Mouse (Mus musculus): ENCODE results near the gene 2610008E11Rik.
"Not testable (repeated sequence)": the region's sequence is repeated elsewhere in the genome, so short reads cannot be mapped to it uniquely, and the experiment has no call there.

The 2610008E11Rik gene

DNA sequence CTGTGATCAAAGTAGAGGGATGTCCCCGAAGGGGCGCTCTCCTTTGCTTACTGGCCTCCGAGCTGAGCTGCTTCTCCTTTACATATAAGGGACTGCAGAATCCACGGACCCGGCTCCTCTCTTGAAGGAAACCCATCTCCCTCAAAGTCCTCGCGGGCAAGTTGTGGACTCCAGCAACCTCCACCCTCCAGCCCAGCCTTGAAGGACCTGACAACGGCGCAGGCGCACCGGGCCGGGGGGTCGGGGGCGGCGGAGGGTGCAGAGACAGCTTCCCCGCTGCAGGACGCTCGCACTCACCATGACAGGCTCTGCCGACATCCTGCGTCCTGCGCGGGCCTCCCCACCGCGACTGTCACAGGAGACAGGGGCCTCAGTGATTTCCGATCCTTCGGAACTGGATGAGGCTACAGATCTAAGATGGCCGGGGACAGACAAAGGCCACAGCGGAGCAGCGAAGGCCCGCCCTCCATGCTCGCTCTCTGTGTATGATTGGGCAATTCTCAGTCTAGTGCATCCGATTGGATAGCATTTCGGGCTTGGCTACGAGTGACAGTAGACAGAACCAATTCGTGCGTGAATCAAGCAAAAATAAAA, at the start of gene 2610008E11Rik:
Gene 2610008E11Rik (minus strand): TSS at position 440 of the 594 bp plus-strand sequence.
- DNase-seq = peak; percentile 96

DNA sequence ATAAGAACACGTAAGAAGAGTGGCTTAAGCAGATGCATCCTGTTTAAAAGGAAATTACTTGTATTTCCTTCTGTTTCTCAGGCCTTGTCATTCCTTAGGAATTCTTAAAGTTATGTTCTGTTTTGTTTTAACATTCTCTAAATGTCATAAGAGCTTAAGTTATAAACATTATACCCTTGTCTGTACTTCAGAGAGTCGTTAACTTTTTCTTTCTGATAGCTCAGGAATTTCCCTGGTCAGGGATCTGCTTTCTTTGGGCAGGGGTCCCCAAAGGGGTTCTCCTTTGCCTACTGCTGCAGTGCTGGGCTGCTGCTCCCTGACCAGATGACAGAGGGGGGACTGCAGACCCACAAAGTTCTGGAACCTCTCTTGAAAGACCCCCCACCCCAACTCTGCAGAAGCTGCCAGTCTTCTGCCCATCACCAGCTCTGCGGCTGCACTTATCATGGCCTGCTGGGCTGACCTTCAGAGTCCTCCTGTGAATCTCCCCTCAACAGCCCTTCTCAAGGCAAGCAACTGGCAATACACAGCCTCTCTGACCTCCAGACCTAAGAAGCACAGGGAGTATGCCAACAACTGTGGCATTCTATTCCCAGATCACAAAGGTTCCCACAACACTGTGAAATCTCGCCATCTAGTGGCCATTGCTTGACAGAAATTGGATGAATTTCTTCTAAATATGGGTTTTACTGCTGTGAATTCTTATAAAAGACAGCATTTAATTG, 18.9 kb upstream of the 2610008E11Rik start:
- peak; percentile 5 for DNase-seq

DNA sequence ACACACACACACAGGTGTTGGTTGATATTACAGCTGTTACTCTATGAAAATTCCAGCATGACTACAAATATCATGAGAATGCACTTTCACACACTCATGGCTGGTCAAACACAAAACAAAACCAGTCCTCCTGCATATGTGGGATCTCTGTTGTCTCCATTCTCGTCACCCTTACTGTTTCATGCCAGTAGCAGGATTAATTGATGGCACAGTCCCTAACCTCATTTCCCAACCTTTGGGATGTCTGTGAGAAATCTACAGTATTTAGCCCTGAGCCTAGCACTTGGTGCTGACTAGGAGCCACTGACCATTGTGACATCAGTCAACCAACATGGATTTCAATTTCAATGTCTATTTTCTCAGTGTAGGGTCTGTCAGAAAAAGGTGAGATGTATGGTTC, 17.7 kb upstream of the 2610008E11Rik start:
- DNase-seq = no peak

DNA sequence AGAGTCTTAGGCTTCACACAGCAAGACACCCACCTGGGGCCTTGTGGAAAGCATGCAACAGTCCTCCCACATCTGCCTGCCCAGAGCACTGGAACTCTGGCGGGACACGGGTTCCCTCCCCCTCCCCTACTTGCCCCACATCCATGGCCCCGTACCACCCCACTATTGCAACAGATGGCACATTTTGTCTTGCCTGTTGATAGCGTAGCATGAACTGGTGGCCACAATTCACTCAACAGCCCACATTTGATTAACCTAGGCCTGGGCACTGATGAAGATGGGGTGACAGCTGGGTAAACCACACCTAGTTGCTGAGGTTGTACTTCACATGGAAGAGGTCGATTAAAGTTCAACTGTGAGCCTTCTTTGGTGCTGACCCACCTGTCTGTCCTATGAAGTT, 13.1 kb upstream of the 2610008E11Rik start:
- DNase-seq = no peak

DNA sequence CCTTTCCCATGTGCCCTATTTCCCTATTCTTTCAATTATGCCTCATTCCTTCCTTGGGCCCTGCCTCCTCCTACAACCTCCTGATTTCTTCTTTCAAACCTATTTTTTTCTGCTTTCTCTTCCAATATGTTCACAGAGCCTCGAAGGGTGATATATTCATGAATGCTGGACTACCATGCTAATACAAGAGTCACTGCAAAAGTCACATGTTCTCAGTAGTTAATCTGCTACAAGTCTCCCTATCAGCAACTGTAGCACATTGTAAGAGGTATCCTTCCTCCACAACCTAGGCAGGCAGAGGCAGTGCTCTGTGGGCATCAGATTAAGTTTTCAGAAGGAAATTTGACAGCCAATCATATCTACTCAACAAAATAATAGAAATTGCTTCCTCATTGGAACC, 11.8 kb upstream of the 2610008E11Rik start:
- DNase-seq = no peak

DNA sequence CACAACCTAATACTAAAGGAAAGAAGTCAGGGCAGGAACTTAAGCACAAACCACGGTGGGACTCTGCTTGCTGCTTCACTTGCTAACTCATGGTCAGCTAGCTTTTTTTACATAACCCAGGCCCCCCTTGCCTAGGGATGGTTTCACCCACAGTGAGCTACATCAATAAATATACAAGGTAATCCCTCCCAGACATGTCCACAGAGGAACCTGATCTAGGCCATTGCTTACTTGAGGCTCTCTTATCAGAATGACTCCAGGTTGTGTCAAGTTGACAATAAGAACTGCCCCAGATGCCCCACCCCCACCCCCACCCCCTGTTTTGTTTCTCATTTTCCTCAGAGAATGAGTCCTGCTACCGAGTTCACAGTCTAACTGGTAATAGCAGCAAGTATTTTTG, 10.1 kb upstream of the 2610008E11Rik start:
- DNase-seq = no peak

DNA sequence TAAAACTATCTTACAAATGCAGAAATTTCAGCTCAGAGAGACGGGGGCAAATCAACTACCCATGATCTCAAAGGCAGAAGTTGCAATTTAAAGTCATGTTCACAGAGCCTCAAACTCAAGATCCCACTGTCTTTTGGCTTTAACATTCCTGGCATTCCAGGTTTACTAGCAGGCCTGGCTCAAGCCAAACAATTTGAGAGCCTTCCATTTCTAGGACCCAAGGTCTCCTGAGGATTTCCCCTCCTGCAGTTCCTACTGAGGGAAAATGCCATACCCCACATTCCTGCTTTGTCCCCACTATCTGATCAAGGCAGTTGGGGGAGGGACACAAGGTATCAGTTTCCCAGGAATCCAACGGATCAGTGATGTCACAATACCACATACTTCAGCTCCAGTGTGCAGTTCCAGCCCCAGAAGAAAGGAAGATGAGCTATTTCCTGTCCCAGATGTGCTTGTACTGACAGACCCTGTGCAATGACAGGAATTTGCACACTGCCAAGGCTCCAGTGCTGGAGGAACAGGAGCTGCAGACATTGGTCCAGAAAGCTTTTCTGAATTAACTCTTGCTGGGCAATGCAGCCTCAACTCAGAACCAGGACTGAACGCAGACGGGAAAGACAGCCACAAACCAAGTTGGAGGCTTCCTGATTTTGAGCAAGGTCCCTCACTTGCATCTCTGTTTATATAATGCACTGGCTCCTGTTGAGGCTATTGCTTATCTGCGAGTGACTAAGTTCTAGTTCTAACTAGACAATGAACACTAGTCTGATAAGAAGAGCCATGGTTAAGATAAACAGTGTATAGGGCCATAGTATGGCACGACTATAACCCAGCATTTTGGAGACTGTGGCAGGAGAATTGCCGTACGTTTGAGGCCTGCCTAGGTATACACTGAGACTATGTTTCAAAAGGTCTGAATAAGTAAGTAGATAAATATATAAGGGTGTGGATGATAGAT, 9.2 kb upstream of the 2610008E11Rik start:
- DNase-seq = no peak

DNA sequence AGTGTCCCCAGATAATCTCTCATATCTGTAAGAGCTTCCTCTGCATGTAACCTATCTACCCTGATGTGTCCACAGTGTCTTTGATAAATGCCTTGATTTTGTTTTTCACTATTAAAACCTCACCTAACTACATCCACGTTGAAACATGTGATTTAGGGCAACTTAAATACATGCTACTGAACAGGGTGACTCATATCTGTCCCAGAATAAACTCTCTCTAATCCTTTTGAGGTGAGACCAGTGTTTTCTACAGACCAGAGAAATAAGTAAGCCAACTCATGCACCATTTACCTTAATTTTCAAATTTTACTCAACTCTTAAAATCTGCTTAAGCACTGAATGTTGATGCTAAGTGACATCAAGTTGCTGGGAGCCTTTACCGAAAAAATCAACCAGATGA, 694 bp downstream of the 2610008E11Rik start:
- no peak for DNase-seq

DNA sequence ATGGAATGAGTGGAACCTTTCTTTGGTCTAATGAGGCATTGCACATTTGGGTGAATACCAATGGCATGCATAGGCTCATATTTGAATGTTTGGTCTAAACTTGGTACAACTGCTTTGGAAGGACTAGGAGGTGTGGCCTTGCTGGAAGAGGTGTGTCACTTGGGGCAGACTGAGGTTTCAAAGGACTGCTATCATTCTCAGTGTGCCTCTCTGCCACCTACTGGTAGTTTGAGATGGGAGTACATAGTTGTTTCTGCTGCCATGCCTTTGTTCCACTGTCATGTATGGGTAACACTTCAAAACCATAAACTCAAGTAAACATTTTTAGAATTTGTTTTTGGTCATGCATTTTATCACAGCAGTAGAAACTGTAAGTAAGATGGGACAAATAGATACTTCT, 5.7 kb downstream of the 2610008E11Rik start:
- no peak for DNase-seq

DNA sequence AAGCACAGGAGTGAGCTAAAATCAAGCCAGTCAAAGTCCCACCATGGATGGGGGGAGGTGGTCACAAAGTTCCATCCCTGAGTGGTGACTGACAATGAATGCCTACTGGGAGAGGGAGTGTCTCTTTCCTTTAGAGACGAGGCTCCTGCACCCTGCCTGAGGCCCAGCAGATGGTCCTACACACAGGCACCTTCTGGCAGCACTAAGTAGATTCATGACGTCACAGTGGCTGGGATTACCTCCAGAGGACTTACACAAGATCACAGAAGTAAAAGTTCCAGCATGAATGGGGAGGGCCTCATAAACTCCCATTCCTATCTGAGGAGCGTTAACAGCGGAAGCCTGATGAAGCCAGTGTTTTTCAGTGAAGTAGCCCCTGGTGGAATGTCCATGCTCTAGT, 8.4 kb downstream of the 2610008E11Rik start:
- no peak for DNase-seq

DNA sequence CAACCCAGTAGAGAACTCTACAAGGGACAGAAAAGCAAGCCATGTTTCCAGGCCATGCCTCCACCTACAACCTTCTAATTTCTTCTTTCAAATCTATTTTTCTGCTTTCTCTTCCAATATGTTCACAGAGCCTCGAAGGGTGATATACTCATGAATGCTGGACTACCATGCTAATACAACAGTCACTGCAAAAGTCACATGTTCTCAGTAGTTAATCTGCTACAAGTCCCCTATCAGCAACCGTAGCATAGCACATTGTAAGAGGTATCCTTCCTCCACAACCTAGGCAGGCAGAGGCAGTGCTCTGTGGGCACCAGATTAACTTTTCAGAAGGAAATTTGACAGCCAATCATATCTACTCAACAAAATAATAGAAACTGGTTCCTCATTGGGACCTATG, 10.8 kb downstream of the 2610008E11Rik start:
- no peak for DNase-seq

DNA sequence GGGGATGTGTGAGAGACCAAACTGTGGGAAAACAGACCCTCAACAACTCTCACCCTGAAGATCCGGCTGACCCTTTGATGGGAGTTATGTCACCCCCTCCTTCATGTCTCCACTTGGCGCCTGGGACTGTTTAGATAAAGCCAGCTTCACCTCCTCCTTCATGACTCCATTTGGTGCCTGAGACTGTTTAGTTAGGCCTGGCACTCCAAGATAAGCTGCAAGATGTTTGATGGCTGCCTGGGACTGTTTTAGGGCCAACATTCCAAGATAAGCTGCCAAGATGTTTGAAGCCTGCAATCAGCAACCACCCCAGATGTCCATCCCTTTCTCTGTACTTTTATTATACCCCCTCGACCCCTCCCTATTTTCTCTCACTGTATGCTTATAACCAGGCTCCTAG, 40.0 kb downstream of the 2610008E11Rik start:
- not testable (repeated sequence) for DNase-seq

DNA sequence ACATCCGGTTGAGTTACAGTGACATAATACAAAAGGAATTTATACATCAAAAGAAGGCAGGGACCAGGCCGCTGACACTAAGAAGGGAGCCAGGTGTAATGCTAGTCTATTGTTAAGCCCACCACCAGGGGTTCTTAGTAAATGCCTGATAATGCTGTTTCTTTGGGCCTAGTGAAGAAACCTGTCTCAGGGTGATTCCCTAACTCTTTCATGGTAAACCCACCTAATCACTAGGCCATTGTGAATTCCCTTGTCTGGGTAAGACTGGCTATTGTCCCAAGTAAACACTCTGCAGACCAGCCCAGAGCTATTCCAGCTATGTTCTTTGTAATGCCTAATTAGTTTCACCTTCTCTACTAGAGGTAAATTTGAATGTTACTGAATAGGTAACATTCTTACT, 54.9 kb downstream of the 2610008E11Rik start:
- DNase-seq = not testable (repeated sequence)

DNA sequence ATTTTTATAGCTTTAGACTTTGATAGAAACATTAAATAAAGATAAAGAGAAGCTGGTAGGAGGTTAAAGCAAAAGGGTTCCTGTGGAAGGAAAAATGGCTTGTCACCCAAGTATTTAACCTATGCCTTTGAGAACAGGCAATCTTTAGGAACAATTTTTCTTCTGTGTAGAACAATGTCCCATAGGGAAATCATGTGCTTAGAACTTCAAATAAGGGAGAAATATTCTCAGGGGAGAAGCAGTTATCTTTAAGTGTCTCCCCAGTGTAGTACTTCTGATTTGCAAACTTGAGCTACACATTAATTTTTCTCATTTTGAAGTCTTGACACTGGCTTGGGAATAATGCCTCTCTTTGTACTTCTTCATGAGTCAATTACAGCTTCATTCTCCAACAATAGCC, 69.0 kb downstream of the 2610008E11Rik start, which contains the start of gene Olfr57:
Gene Olfr57 (plus strand): TSS at position 301 of the 400 bp plus-strand sequence.
- no peak for DNase-seq

Data from kidney, adult 11 months (tissue).